Mouse (Mus musculus) liver, embryonic 16.5 days (tissue): ENCODE measurements around the gene Zfyve27. TPM values are rescaled to one million over a fixed set of nuclear protein-coding genes. Genes with fewer than 3 reads are reported as not detected.
A peak's percentile ranks its signal among the peaks of the same experiment; 100 is the strongest.

ENCODE experiments used
- ATAC-seq: fragments of 200-750 bp; cut with Nextera tagmentation; 2 replicates; pipeline ENCODE4 v1.8.0; 2017; ENCODE audit warnings: low read depth, mild to moderate bottlenecking, moderate number of reproducible peaks, moderate library complexity
- H3K27ac ChIP-seq: fragments of 300-500 bp; sonication (generic); 2 replicates; pipeline ENCODE4 v1.5.1; 2014; ENCODE audit warnings: mild to moderate bottlenecking, low read length
- H3K27me3 ChIP-seq: fragments of 300-500 bp; sonication (generic); 2 replicates; pipeline ENCODE4 v1.6.1; 2014; ENCODE audit warnings: low read depth, low read length, mixed read lengths; ENCODE audit not compliant: control insufficient read depth, insufficient read depth
- H3K36me3 ChIP-seq: fragments of 300-500 bp; sonication (generic); 2 replicates; pipeline ENCODE4 v1.6.1; 2014; ENCODE audit warnings: mild to moderate bottlenecking; ENCODE audit not compliant: control insufficient read depth, insufficient read depth
- H3K4me1 ChIP-seq: fragments of 300-500 bp; sonication (generic); 2 replicates; pipeline ENCODE4 v1.6.1; 2014; ENCODE audit warnings: low read depth, low read length, mixed read lengths; ENCODE audit not compliant: control insufficient read depth
- H3K4me2 ChIP-seq: fragments of 300-500 bp; sonication (generic); 2 replicates; pipeline ENCODE4 v1.6.1; 2014; ENCODE audit warnings: low read depth, low read length, mixed read lengths
- H3K4me3 ChIP-seq: fragments of 300-500 bp; sonication (generic); 2 replicates; pipeline ENCODE4 v1.5.1; 2014; ENCODE audit warnings: low read depth, mild to moderate bottlenecking, low read length
- H3K9ac ChIP-seq: fragments of 300-500 bp; sonication (generic); 2 replicates; pipeline ENCODE4 v1.6.1; 2014; ENCODE audit warnings: low read depth, low read length
- H3K9me3 ChIP-seq: fragments of 300-500 bp; sonication (generic); replicated peaks from 2 replicates; pipeline ENCODE4 v1.6.1; 2016; ENCODE audit warnings: low read length; ENCODE audit not compliant: control insufficient read depth
- WGBS: fragments of 180-500 bp; shearing (Covaris S2); extraction: QIAGEN DNeasy Blood & Tissue Kit; methylation state at CpG from one replicate; pipeline ENCODE4 v1.1.7; 2014; ENCODE audit not compliant: insufficient replicate concordance; 5-methylcytosine and 5-hydroxymethylcytosine counted together
- polyA plus RNA-seq: library from polyadenylated mRNA; unstranded; fragments of >200 nt; fragmentation: Nextera tagmentation; extraction: Ambion mirVana; gene quantifications from 2 replicates; pipeline ENCODE4 v1.2.1, GENCODE M21; 2015

Zfyve27 gene
- 8.5 and 9.9 TPM in 2 replicates for polyA plus RNA-seq

DNA sequence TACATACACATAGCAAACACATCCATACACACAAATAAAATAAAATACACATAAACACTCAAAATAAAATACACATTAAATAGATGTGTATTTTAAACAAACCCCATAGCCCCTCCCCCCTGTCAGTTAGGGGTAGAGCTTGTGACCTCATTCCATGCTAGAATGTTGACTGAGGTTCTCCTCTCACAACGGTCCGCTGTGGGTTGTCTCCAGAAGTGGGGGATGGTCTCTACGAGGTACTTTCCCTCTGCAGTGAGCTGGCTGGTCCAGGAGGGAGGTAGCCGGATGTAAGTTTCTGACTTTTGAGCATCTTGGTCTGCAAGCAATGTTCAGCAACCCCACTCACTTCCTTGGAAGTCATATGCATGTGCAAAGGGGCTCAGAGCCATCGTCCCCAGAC lies at the start of gene Zfyve27:
Gene Zfyve27, plus strand, starts transcription at position 188 of the 400 bp plus-strand sequence.
- 49% methylated on average over 5 of the region's 5 CpGs for WGBS
- no peak for ATAC-seq
- no peaks in the 10 kb centered on the region for H3K27me3 ChIP-seq

DNA sequence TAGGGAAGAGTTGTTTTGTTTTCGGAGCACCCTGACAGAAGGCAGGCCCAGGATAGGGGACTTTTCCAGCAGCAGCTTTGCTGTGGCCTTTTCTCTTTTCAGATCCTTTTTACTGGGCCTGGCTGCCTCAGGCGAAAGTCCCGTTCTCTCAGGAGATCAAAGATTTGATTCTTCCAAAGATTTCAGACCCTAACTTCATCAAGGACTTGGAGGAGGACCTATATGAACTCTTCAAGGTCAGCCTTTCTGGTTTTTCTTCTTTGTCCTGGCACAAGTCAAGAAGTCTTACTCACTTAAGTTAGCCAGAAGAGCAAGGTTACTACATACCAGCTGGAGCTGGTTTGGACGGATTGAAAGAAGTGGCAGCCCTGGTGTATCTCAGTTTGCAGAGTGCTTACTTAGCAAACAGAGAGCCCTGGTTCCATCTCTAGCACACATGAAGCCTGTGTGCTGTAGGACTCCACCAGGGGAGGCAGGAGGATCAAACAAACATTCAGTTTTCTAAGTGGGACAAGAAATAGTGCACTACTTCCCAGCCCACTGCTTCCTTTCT lies 47.9 kb upstream of the Zfyve27 start:
- no peak for ATAC-seq
- no peak overlapping the region for H3K4me2 ChIP-seq
- no peak overlapping the region for H3K9ac ChIP-seq
- H3K4me3 ChIP-seq: no peak overlapping the region
- no peaks in the 10 kb centered on the region for H3K27me3 ChIP-seq
- peaks cover 4% of the 10 kb centered on the region; the same call in 1 of the 2 replicates for H3K36me3 ChIP-seq
- H3K27ac ChIP-seq: no peak overlapping the region
- no peaks in the 10 kb centered on the region for H3K9me3 ChIP-seq
- WGBS: 67% methylated on average over 4 of the region's 4 CpGs
- no peaks in the 10 kb centered on the region for H3K4me1 ChIP-seq

More for the DNA sequence above, at the start of gene Zfyve27:
- Histone ChIP-seq H3K4me1 (peaks cover 3% of the 10 kb centered on the region), H3K36me3 (no peaks in the 10 kb centered on the region), H3K9me3 (no peaks in the 10 kb centered on the region), H3K4me2 (no peak within 1 kb of the TSS), H3K4me3 (no peak within 1 kb of the TSS), H3K27ac (no peak within 1 kb of the TSS), H3K9ac (no peak within 1 kb of the TSS)

- ATAC-seq: peak; percentile 56
- H3K4me2 ChIP-seq: no peak overlapping the region
- H3K27ac ChIP-seq: no peak overlapping the region
- H3K9ac ChIP-seq: no peak overlapping the region
- no peaks in the 10 kb centered on the region for H3K27me3 ChIP-seq
- WGBS: 75% methylated on average over 9 of the region's 9 CpGs
- H3K4me3 ChIP-seq: no peak overlapping the region
- H3K36me3 ChIP-seq: peaks cover 4% of the 10 kb centered on the region; the same call in 1 of the 2 replicates
- no peaks in the 10 kb centered on the region for H3K4me1 ChIP-seq
- no peaks in the 10 kb centered on the region for H3K9me3 ChIP-seq
These were observed 45.6 kb upstream of the Zfyve27 start for GRCm38 (mm10) chr19:42118142-42118541.

DNA sequence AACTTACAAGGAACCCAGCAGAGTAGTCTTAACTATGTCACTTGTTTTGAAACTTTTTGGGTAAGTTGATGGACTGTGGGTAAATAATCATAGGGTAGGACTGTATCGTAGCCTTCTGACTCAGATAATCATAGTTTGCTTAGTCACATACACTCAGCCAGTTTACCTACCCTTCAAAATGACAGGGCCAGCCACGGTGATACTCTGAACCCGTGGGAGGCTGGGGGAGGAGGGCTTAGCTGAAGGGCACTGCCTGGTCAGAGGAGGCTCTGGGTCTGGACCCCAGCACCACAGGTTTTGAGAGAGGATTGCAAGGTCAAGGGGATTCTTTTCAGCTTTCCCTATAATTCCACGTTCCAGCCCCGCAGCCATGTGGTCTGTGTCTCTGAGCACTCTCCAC lies 45.2 kb upstream of the Zfyve27 start:
- WGBS: 58% methylated on average over 5 of the region's 5 CpGs
- Histone ChIP-seq H3K36me3 (peaks cover 4% of the 10 kb centered on the region; the same call in 1 of the 2 replicates), H3K9ac (no peak overlapping the region), H3K27ac (0 out of 2 replicates have a peak overlapping the region, but pooled peaks have one; percentile 2), H3K4me2 (no peak overlapping the region), H3K4me1 (no peaks in the 10 kb centered on the region), H3K27me3 (no peaks in the 10 kb centered on the region), H3K4me3 (no peak overlapping the region), H3K9me3 (no peaks in the 10 kb centered on the region)
- peak; percentile 81 for ATAC-seq

GRCm38 (mm10) chr19:42120451-42120850 lies 43.3 kb upstream of the Zfyve27 start:
- Histone ChIP-seq H3K4me2 (no peak overlapping the region), H3K27ac (no peak overlapping the region), H3K9me3 (no peaks in the 10 kb centered on the region), H3K36me3 (peaks cover 4% of the 10 kb centered on the region; the same call in 1 of the 2 replicates), H3K4me1 (no peaks in the 10 kb centered on the region), H3K4me3 (no peak overlapping the region), H3K27me3 (no peaks in the 10 kb centered on the region), H3K9ac (no peak overlapping the region)
- 76% methylated on average over 8 of the region's 8 CpGs for WGBS
- ATAC-seq: no peak

GRCm38 (mm10) chr19:42124684-42125083 lies 39.1 kb upstream of the Zfyve27 start:
- Histone ChIP-seq H3K9me3 (no peaks in the 10 kb centered on the region), H3K9ac (no peak overlapping the region), H3K4me3 (no peak overlapping the region), H3K4me2 (no peak overlapping the region), H3K4me1 (peaks cover 16% of the 10 kb centered on the region), H3K27me3 (no peaks in the 10 kb centered on the region), H3K36me3 (0 out of 2 replicates have a peak, but pooled peaks cover 4% of the 10 kb centered on the region), H3K27ac (no peak overlapping the region)
- no peak for ATAC-seq
- 81% methylated on average over 13 of the region's 13 CpGs for WGBS

DNA sequence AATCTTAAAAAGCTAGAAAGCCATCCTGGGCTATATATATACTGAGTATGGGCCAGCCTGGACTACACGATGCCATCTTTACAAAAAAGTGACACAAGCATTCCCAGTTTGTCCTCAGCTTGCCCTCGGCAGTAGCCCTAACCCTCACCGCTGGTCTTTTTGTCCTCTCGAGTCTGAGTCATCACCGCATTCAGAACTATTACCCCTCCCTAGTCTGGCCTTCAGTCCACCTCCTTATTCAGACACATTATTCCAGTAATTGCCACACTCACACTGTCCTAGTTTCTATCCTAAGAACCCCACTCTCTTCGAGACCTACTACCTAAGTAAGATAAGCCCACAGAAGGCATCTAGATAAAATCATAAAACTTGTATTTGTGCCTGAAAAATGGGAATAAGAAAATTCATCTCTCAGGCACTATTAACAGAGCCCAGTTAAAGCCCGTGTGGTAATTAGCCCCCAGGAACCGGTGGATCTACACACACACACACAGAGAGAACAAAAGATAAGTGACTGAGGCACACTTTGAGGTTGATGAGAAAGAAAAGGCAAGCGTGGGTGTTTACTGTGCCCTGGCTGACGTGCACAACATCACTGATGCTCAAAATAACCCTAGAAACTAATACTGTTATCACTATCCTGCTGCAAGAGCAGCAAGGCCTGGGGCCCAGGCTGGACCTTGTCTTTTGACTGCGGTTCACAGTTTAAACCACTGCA lies 38.1 kb upstream of the Zfyve27 start:
- no peak overlapping the region for H3K4me3 ChIP-seq
- H3K9ac ChIP-seq: no peak overlapping the region
- ATAC-seq: no peak
- H3K27me3 ChIP-seq: no peaks in the 10 kb centered on the region
- no peak overlapping the region for H3K27ac ChIP-seq
- no peaks in the 10 kb centered on the region for H3K9me3 ChIP-seq
- H3K4me2 ChIP-seq: no peak overlapping the region
- WGBS: 51% methylated on average over 11 of the region's 11 CpGs
- no peaks in the 10 kb centered on the region for H3K36me3 ChIP-seq
- H3K4me1 ChIP-seq: peaks cover 18% of the 10 kb centered on the region

DNA sequence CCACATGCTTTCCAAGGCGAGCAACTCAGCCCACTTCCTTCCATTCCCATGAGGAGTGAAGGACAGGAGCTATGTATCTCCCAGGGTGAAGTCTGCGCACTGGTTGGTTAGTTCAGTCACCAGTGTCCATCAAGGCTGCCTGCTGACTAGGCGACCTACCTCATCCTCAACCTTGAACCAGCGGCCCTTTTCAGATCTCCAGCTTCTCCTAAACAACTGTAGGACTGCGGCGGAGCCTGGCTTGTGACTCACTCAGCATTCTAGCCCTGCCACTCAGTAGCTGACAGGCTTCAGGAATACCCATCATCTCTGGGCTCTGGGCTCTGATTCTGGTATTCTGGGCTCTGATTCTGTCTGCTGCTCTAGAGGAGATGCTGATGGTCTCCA lies 37.5 kb upstream of the Zfyve27 start:
- Histone ChIP-seq H3K36me3 (no peaks in the 10 kb centered on the region), H3K27ac (no peak overlapping the region), H3K9me3 (no peaks in the 10 kb centered on the region), H3K9ac (no peak overlapping the region), H3K4me3 (no peak overlapping the region), H3K4me1 (peaks cover 21% of the 10 kb centered on the region), H3K27me3 (no peaks in the 10 kb centered on the region), H3K4me2 (no peak overlapping the region)
- ATAC-seq: no peak
- WGBS: 70% methylated on average over 6 of the region's 6 CpGs

DNA sequence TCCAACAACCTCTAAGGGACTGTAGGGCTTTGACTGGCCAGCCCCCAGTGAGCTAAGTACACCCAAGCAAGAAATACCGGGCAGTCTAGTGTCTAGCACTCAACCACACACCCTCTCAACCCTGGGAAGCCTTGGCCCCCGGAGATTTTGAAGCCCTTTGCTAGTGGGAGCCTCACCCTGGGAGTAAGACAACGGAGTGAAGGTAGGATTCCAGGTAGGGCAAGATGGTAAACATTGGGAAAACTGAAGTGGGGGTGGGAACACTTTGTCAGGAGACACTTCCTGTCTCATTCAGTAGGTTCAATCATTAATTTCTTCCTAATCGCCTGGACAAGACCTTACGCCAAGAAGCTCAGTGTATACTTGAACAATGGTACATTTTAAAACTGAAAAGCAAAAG lies 36.7 kb upstream of the Zfyve27 start:
- H3K9me3 ChIP-seq: no peaks in the 10 kb centered on the region
- no peak overlapping the region for H3K4me3 ChIP-seq
- H3K27ac ChIP-seq: no peak overlapping the region
- H3K4me1 ChIP-seq: peaks cover 21% of the 10 kb centered on the region
- peak overlapping the region; percentile 99; the same call in 1 of the 2 replicates for H3K4me2 ChIP-seq
- no peaks in the 10 kb centered on the region for H3K36me3 ChIP-seq
- no peaks in the 10 kb centered on the region for H3K27me3 ChIP-seq
- H3K9ac ChIP-seq: no peak overlapping the region
- no peak for ATAC-seq
- 76% methylated on average over 5 of the region's 5 CpGs for WGBS
